Mouse (Mus musculus) liver, embryonic 12.5 days (tissue): ENCODE data around the gene Acsbg2. TPM values are rescaled to one million over a fixed set of nuclear protein-coding genes. Genes with fewer than 3 reads are reported as not detected.

ENCODE experiments used
- ATAC-seq: fragments of 200-750 bp; cut with Nextera tagmentation; 2 replicates; pipeline ENCODE4 v1.8.0; 2017; ENCODE audit warnings: moderate number of reproducible peaks, mild to moderate bottlenecking, moderate library complexity
- H3K27ac ChIP-seq: fragments of 300-500 bp; sonication (generic); 2 replicates; pipeline ENCODE4 v1.5.1; 2016; ENCODE audit warnings: mild to moderate bottlenecking
- H3K27me3 ChIP-seq: fragments of 300-500 bp; sonication (generic); replicated peaks from 2 replicates; pipeline ENCODE4 v1.6.1; 2016; ENCODE audit warnings: mild to moderate bottlenecking, moderate library complexity
- H3K36me3 ChIP-seq: fragments of 300-500 bp; sonication (generic); 2 replicates; pipeline ENCODE4 v1.6.1; 2016; ENCODE audit warnings: mild to moderate bottlenecking, moderate library complexity
- H3K4me1 ChIP-seq: fragments of 300-500 bp; sonication (generic); 2 replicates; pipeline ENCODE4 v1.6.1; 2016
- H3K4me2 ChIP-seq: fragments of 300-500 bp; sonication (generic); 2 replicates; pipeline ENCODE4 v1.6.1; 2016; ENCODE audit warnings: mild to moderate bottlenecking, moderate library complexity
- H3K4me3 ChIP-seq: fragments of 300-500 bp; sonication (generic); 2 replicates; pipeline ENCODE4 v1.5.1; 2016; ENCODE audit warnings: mild to moderate bottlenecking, moderate library complexity
- H3K9ac ChIP-seq: fragments of 300-500 bp; sonication (generic); 2 replicates; pipeline ENCODE4 v1.6.1; 2016; ENCODE audit warnings: mild to moderate bottlenecking, moderate library complexity
- H3K9me3 ChIP-seq: fragments of 300-500 bp; sonication (generic); replicated peaks from 2 replicates; pipeline ENCODE4 v1.6.1; 2016; ENCODE audit warnings: mild to moderate bottlenecking, moderate library complexity
- WGBS: fragments of 180-500 bp; shearing (Covaris S2); methylation state at CpG from one replicate; pipeline ENCODE4 v1.1.7; 2016; ENCODE audit not compliant: insufficient replicate concordance; 5-methylcytosine and 5-hydroxymethylcytosine counted together
- polyA plus RNA-seq: library from polyadenylated mRNA; unstranded; fragments of >200 nt; fragmentation: Nextera tagmentation; extraction: Ambion mirVana; gene quantifications from 2 replicates; pipeline ENCODE4 v1.2.1, GENCODE M21; 2016

The Acsbg2 gene
- polyA plus RNA-seq, 1 experiment from 2014 or later: not detected

GRCm38 (mm10) chr17:56869481-56869977, 4.7 kb downstream of the Acsbg2 start:
- no peak overlapping the region for H3K27ac ChIP-seq
- H3K9me3 ChIP-seq: peaks cover 9% of the 10 kb centered on the region
- H3K36me3 ChIP-seq: no peaks in the 10 kb centered on the region

GRCm38 (mm10) chr17:56866071-56866470, 8.2 kb downstream of the Acsbg2 start:
- 75% methylated on average over 7 of the region's 7 CpGs for WGBS

More at GRCm38 (mm10) chr17:56869481-56869977, 4.7 kb downstream of the Acsbg2 start:
- Histone ChIP-seq H3K9ac (no peak overlapping the region), H3K4me1 (peaks cover 9% of the 10 kb centered on the region), H3K27me3 (0 out of 2 replicates have a peak, but pooled peaks cover 12% of the 10 kb centered on the region), H3K4me2 (no peak overlapping the region), H3K4me3 (no peak overlapping the region)
- 82% methylated on average over 9 of the region's 9 CpGs for WGBS
- no peak for ATAC-seq

DNA sequence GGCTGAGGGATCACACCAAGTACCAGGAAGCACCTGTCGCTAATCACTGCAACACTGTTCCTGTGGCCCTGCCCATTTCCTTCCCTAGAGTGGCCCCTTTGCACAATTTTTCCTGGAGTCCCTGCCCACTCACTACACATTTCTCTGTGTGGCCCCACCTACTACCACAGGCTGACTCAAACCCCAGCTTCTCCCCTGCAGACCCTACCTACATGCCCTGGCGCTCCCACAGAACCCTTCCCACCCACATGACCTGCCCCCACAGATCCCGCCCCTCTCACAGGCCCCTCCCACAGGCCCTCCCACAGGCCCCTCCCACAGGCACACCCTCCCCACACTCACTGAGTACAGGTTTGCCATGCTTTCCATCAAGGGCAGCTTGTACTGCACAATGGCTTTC, 13.1 kb downstream of the Acsbg2 start:
- WGBS: 9% methylated on average over 3 of the region's 3 CpGs
- Histone ChIP-seq H3K4me3 (no peak overlapping the region), H3K4me2 (no peak overlapping the region), H3K27me3 (0 out of 2 replicates have a peak, but pooled peaks cover 3% of the 10 kb centered on the region), H3K4me1 (peaks cover 7% of the 10 kb centered on the region), H3K9ac (no peak overlapping the region), H3K9me3 (no peaks in the 10 kb centered on the region), H3K27ac (no peak overlapping the region), H3K36me3 (no peaks in the 10 kb centered on the region)
- ATAC-seq: peak; percentile 71

More at GRCm38 (mm10) chr17:56866071-56866470, 8.2 kb downstream of the Acsbg2 start:
- no peak overlapping the region for H3K4me3 ChIP-seq
- H3K27me3 ChIP-seq: 0 out of 2 replicates have a peak, but pooled peaks cover 3% of the 10 kb centered on the region
- H3K4me1 ChIP-seq: peaks cover 16% of the 10 kb centered on the region
- no peak overlapping the region for H3K9ac ChIP-seq
- H3K36me3 ChIP-seq: no peaks in the 10 kb centered on the region
- no peak for ATAC-seq
- no peak overlapping the region for H3K27ac ChIP-seq
- no peak overlapping the region for H3K4me2 ChIP-seq
- H3K9me3 ChIP-seq: peaks cover 9% of the 10 kb centered on the region

GRCm38 (mm10) chr17:56858922-56859321, 15.3 kb downstream of the Acsbg2 start:
- Histone ChIP-seq H3K4me1 (peaks cover 12% of the 10 kb centered on the region), H3K9me3 (no peaks in the 10 kb centered on the region), H3K36me3 (no peaks in the 10 kb centered on the region), H3K4me3 (no peak overlapping the region), H3K4me2 (no peak overlapping the region), H3K27ac (no peak overlapping the region), H3K27me3 (peaks cover under 1% of the 10 kb centered on the region; the same call in 1 of the 2 replicates), H3K9ac (no peak overlapping the region)
- no peak for ATAC-seq
- 46% methylated on average over 7 of the region's 7 CpGs for WGBS

DNA sequence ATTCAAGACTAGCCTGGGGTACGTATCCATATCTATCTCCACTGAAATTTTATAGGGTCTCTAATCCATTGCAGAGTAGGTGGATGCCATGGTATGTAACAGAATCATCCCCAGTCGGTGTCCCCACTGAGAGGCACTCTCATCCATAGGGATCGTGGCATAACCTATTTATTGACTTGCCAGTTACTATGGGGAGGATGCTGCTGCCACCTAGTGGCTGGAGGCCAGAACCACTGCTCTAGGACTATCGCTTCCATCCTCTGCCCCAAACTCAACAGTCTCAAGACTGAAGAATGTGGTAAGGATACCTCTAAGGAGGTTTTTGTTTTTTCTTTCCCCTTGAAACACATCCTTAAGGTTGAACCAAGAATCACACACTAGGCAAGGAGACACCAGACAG, 16.0 kb downstream of the Acsbg2 start:
- no peak overlapping the region for H3K4me3 ChIP-seq
- H3K27ac ChIP-seq: no peak overlapping the region
- H3K9ac ChIP-seq: no peak overlapping the region
- no peaks in the 10 kb centered on the region for H3K9me3 ChIP-seq
- H3K4me2 ChIP-seq: no peak overlapping the region
- WGBS: 46% methylated on average over 4 of the region's 4 CpGs
- H3K27me3 ChIP-seq: peaks cover 5% of the 10 kb centered on the region; the same call in 1 of the 2 replicates
- H3K4me1 ChIP-seq: peaks cover 12% of the 10 kb centered on the region
- no peaks in the 10 kb centered on the region for H3K36me3 ChIP-seq
- ATAC-seq: no peak

DNA sequence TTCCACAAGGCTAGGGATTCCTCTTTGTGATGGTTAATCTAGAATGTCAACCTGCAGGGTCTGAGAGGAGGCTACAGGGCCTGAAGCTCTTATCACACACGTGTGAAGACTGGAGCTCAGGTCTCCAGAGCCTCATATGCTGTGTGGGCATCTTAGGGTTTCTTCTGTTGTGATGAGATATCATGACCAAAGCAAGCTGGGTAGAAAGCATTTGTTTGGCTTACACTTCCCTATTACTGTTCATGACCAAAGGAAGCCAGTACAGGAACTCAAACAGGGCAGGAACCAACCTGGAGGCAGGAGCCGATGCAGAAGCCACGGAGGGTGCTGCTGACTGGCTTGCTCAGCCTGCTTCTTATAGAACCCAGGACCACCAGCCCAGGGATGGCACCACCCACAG, 18.8 kb downstream of the Acsbg2 start:
- 25% methylated on average over 3 of the region's 3 CpGs for WGBS
- Histone ChIP-seq H3K9me3 (no peaks in the 10 kb centered on the region), H3K4me1 (0 out of 2 replicates have a peak, but pooled peaks cover 5% of the 10 kb centered on the region)

GRCm38 (mm10) chr17:56851167-56851566, 23.1 kb downstream of the Acsbg2 start:
- H3K27ac ChIP-seq: no peak overlapping the region
- H3K36me3 ChIP-seq: no peaks in the 10 kb centered on the region
- H3K9ac ChIP-seq: no peak overlapping the region
- H3K27me3 ChIP-seq: peaks cover 37% of the 10 kb centered on the region
- no peaks in the 10 kb centered on the region for H3K9me3 ChIP-seq
- H3K4me3 ChIP-seq: no peak overlapping the region
- WGBS: 59% methylated on average over 3 of the region's 3 CpGs
- no peak for ATAC-seq
- no peak overlapping the region for H3K4me2 ChIP-seq
- H3K4me1 ChIP-seq: 0 out of 2 replicates have a peak, but pooled peaks cover 5% of the 10 kb centered on the region

More for the DNA sequence above, 18.8 kb downstream of the Acsbg2 start:
- ATAC-seq: no peak
- Histone ChIP-seq H3K36me3 (no peaks in the 10 kb centered on the region), H3K4me3 (no peak overlapping the region), H3K4me2 (no peak overlapping the region), H3K27ac (no peak overlapping the region), H3K9ac (no peak overlapping the region), H3K27me3 (peaks cover 5% of the 10 kb centered on the region)

DNA sequence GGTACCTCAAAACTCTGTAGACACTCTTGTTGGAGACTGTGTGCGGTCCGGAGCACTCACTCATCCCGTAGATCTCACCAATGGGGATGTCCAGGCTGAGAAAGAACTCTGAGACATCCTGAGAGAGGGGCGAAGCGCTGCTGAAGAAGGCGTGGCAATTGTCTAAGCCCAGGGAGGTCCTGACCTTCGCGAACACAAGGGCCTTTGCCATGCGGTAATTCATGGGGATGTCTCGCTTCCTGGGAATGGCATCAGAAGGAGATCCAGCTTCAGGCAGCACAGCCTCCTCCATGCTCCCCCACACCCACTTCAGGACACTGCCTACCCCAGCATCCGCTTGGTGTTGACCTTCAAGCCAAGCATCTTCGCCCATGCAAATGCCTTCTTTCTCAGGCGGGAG, 24.5 kb downstream of the Acsbg2 start:
- no peak overlapping the region for H3K4me2 ChIP-seq
- no peak overlapping the region for H3K27ac ChIP-seq
- peaks cover 41% of the 10 kb centered on the region for H3K27me3 ChIP-seq
- no peaks in the 10 kb centered on the region for H3K36me3 ChIP-seq
- WGBS: 70% methylated on average over 13 of the region's 13 CpGs
- no peak for ATAC-seq
- H3K9me3 ChIP-seq: no peaks in the 10 kb centered on the region
- H3K4me1 ChIP-seq: no peaks in the 10 kb centered on the region
- no peak overlapping the region for H3K9ac ChIP-seq
- no peak overlapping the region for H3K4me3 ChIP-seq

GRCm38 (mm10) chr17:56848785-56849184, 25.5 kb downstream of the Acsbg2 start:
- H3K4me2 ChIP-seq: no peak overlapping the region
- H3K4me1 ChIP-seq: no peaks in the 10 kb centered on the region
- no peak overlapping the region for H3K4me3 ChIP-seq
- H3K9ac ChIP-seq: no peak overlapping the region
- no peaks in the 10 kb centered on the region for H3K9me3 ChIP-seq
- H3K27me3 ChIP-seq: peaks cover 42% of the 10 kb centered on the region
- no peak for ATAC-seq
- no peak overlapping the region for H3K27ac ChIP-seq
- no peaks in the 10 kb centered on the region for H3K36me3 ChIP-seq
- 61% methylated on average over 5 of the region's 5 CpGs for WGBS

GRCm38 (mm10) chr17:56843678-56844077, 30.6 kb downstream of the Acsbg2 start:
- ATAC-seq: no peak

DNA sequence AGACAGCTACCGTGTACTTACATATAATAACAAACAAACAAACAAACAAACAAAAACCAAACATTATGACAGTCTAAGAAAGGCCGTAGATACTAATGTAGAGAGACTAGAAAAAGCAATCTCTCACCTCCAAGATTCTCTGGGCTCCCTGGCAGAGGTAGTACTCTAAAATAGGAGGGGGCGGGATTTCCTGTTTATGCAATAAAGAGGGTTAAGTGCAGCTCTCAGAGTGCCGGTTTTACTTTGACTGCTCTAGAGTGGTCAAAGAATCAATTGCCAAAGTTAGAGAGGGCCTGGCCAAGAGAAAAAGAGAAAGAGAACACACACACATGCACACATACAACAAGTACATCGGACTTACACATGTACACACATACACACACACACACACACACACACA, 32.1 kb downstream of the Acsbg2 start:
- no peaks in the 10 kb centered on the region for H3K9me3 ChIP-seq
- H3K36me3 ChIP-seq: no peaks in the 10 kb centered on the region
- no peak for ATAC-seq
- H3K27ac ChIP-seq: no peak overlapping the region
- H3K4me2 ChIP-seq: no peak overlapping the region
- no peak overlapping the region for H3K4me3 ChIP-seq
- 58% methylated on average over 5 of the region's 5 CpGs for WGBS
- H3K27me3 ChIP-seq: peaks cover 36% of the 10 kb centered on the region
- no peaks in the 10 kb centered on the region for H3K4me1 ChIP-seq
- H3K9ac ChIP-seq: no peak overlapping the region

More at GRCm38 (mm10) chr17:56843678-56844077, 30.6 kb downstream of the Acsbg2 start:
- no peaks in the 10 kb centered on the region for H3K36me3 ChIP-seq
- no peaks in the 10 kb centered on the region for H3K9me3 ChIP-seq
- H3K4me1 ChIP-seq: no peaks in the 10 kb centered on the region
- no peak overlapping the region for H3K4me2 ChIP-seq
- H3K27ac ChIP-seq: no peak overlapping the region
- no peak overlapping the region for H3K9ac ChIP-seq
- no peak overlapping the region for H3K4me3 ChIP-seq
- H3K27me3 ChIP-seq: peaks cover 37% of the 10 kb centered on the region; the same call in 1 of the 2 replicates
- 68% methylated on average over 5 of the region's 5 CpGs for WGBS

DNA sequence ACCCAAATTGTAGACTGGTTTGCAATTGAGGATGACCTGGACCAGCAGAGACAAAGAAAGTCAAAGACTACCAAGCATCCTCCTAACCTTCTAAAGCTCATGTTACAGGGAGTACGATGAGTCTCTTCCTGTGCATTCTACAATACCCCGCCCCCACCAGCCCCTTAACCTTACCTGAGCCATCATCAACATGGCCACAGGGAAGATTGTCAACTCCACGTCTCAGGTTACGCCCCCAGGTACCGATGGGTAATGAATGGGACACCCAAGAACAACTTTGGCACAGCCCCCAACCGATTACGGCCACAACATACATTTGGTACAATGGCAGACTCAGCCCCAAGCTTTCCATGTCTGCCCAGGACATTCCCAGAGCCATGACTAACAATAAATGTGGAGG, 33.7 kb downstream of the Acsbg2 start:
- H3K4me1 ChIP-seq: peaks cover 13% of the 10 kb centered on the region
- no peak for ATAC-seq

DNA sequence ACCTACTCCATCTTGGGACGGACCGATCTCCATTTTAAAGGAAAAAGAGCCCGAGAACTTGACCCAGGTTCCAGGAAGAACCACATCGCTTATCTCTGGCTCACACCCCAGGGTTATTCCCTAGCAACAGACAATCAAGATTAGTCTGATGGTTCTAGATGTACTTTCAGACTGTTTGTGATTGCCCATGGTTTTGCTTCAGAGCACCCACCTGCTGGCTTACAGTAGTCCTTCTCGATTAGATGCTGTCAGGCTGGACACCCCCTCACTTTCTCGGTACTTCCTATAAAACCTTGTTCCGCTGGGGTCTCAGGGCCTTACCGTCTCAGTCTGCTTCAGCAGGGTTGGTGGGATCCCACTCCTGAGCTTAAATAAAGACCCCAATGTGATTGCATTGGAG, 37.9 kb downstream of the Acsbg2 start:
- Histone ChIP-seq H3K4me2 (no peak overlapping the region), H3K4me3 (no peak overlapping the region), H3K36me3 (no peaks in the 10 kb centered on the region), H3K4me1 (peaks cover 27% of the 10 kb centered on the region), H3K9ac (no peak overlapping the region), H3K27ac (no peak overlapping the region), H3K9me3 (no peaks in the 10 kb centered on the region), H3K27me3 (peaks cover 52% of the 10 kb centered on the region)
- 59% methylated on average over 8 of the region's 8 CpGs for WGBS
- no peak for ATAC-seq

More for the DNA sequence above, 33.7 kb downstream of the Acsbg2 start:
- Histone ChIP-seq H3K4me3 (no peak overlapping the region), H3K36me3 (no peaks in the 10 kb centered on the region), H3K27me3 (peaks cover 42% of the 10 kb centered on the region), H3K9ac (no peak overlapping the region), H3K4me2 (no peak overlapping the region), H3K9me3 (no peaks in the 10 kb centered on the region), H3K27ac (no peak overlapping the region)
- WGBS: 77% methylated on average over 7 of the region's 7 CpGs
